Mouse (Mus musculus): ENCODE measurements around the gene Pgm1. TPM values are rescaled to one million over a fixed set of nuclear protein-coding genes. Genes with fewer than 3 reads are reported as not detected.

Pgm1 gene
- total and polyA plus RNA-seq, 3 experiments, result 54.0 to 97.9 (median 95.7) TPM

DNA sequence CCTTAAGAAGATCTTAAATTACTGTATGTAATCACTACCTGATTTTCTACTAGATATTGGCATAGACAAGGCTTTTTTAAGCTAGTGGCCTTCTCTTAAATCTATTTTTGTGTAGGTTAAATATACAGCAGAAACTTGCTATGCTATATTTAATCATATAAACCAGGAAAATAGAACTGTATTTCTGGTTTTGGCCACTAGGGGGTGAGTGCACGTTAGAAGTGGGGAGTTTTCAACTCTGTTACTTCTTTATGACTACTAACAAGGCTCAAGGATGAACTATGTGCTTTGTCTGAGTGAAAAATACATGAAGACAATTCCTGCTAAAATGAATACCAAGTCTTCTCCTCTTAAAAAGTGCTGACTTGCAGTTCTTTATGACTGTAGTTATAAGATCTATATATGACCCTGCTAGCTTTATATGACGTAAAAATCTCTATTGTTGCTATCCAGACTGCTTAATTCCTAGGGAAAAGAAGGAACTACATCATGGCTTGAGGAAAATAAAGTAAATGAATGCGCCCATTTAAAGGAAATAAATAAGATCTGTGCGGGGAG is 15.2 kb upstream of the Pgm1 start:
- Histone ChIP-seq H3K4me3 (replicated peaks in 1 of 3; ENCODE audit: low read depth in 2 of 3, low read length in 2 of 3, poor library complexity in 1 of 3) (no peak overlapping the region), H3K79me2 (replicated peaks; ENCODE audit: control insufficient read depth, extremely low read depth, insufficient read depth, poor library complexity, severe bottlenecking) (no peaks in the 10 kb centered on the region), H3K36me3 (replicated peaks in 1 of 2; ENCODE audit: control insufficient read depth in 1 of 2, insufficient read depth in 1 of 2, low read length in 1 of 2) (peaks cover 6 to 19% of the 10 kb centered on the region in 2 experiments), H3K27ac (ENCODE audit: insufficient read depth, low read depth) (no peak overlapping the region), H3K27me3 (replicated peaks) (no peaks in the 10 kb centered on the region), H3K4me1 (ENCODE audit: control insufficient read depth in 1 of 2, insufficient read depth in 2 of 2) (no peaks in the 10 kb centered on the region), H3K9me3 (replicated peaks; ENCODE audit: low read length) (no peaks in the 10 kb centered on the region), H3K9ac (ENCODE audit: insufficient read depth, low read depth) (no peak overlapping the region), H3K4me2 (ENCODE audit: insufficient read depth, low read depth, poor library complexity, severe bottlenecking) (no peak overlapping the region)
- dilution Hi-C loops (cut with MboI; ENCODE audit: extremely low pct_ligation_motif_present, extremely low pct_unique_long_range_greater_than_20kb, low sequenced_read_pairs), result no loop called here
- in situ Hi-C loops (cut with MboI; ENCODE audit: low pct_ligation_motif_present, low pct_unique_long_range_greater_than_20kb, low sequenced_read_pairs), result no loop called here
- peak; percentile 48 for DNase-seq (ENCODE audit: extremely low read depth)
- TF ChIP-seq E2F4 (IDR thresholded peaks at IDR 0.05; ENCODE audit: insufficient replicate concordance, low read depth, low read length) (no peak), ZKSCAN1 (IDR thresholded peaks at IDR 0.05; ENCODE audit: borderline replicate concordance, low read depth, low read length) (no peak), GABPA (IDR thresholded peaks at IDR 0.05; ENCODE audit: insufficient replicate concordance, low read depth, low read length) (no peak), JUND (conservative IDR thresholded peaks at IDR 0.05; ENCODE audit: low read depth, low read length) (no peak), ELF1 (IDR thresholded peaks at IDR 0.05; ENCODE audit: low read depth, low read length) (no peak), TBP (conservative IDR thresholded peaks at IDR 0.05; ENCODE audit: low read depth, low read length) (no peak), UBTF (IDR thresholded peaks at IDR 0.05; ENCODE audit: low read depth, low read length) (no peak), JUN (IDR thresholded peaks at IDR 0.05; ENCODE audit: insufficient read depth, low read depth, low read length) (no peak), KAT2A (IDR thresholded peaks at IDR 0.05; ENCODE audit: insufficient replicate concordance, low read length) (no peak), USF1 (IDR thresholded peaks at IDR 0.05; ENCODE audit: low read depth, low read length) (no peak), TCF12 (IDR thresholded peaks at IDR 0.05; ENCODE audit: low read depth, low read length) (no peak), MEF2A (IDR thresholded peaks at IDR 0.05; ENCODE audit: borderline replicate concordance, low read depth, low read length) (peak; percentile 24; the same call in 1 of the 2 replicates), EP300 (IDR thresholded peaks at IDR 0.05; ENCODE audit: low read length) (no peak), POLR2A (IDR thresholded peaks at IDR 0.05; ENCODE audit: low read depth, low read length) (no peak), MYC (IDR thresholded peaks at IDR 0.05; ENCODE audit: low read depth, low read length) (peak; percentile 51; the same call in 1 of the 2 replicates), ETS1 (conservative IDR thresholded peaks at IDR 0.05; ENCODE audit: low read depth, low read length) (no peak), POLR2AphosphoS2 (IDR thresholded peaks at IDR 0.05; ENCODE audit: low read depth, low read length) (no peak), CHD1 (IDR thresholded peaks at IDR 0.05; ENCODE audit: low read depth, low read length) (no peak), IRF4 (IDR thresholded peaks at IDR 0.05; ENCODE audit: low read depth, low read length) (no peak), MAX (IDR thresholded peaks at IDR 0.05; ENCODE audit: low read length) (no peak), ZNF384 (IDR thresholded peaks at IDR 0.05; ENCODE audit: low read depth, low read length) (no peak), SIN3A (IDR thresholded peaks at IDR 0.05; ENCODE audit: low read length) (no peak), MXI1 (IDR thresholded peaks at IDR 0.05; ENCODE audit: low read depth, low read length) (no peak), SMC3 (IDR thresholded peaks at IDR 0.05; ENCODE audit: low read depth, low read length) (peak; percentile 65), ZMIZ1 (IDR thresholded peaks at IDR 0.05; ENCODE audit: low read depth, low read length) (no peak), CTCF (conservative IDR thresholded peaks at IDR 0.05 in 1 of 2, IDR thresholded peaks at IDR 0.05 in 1 of 2; ENCODE audit: low read depth in 2 of 2, low read length in 2 of 2) (peak in 1 of 2 experiments; percentile 74; a peak in 3 of 4 replicates), CHD2 (IDR thresholded peaks at IDR 0.05; ENCODE audit: low read length) (no peak), NELFE (IDR thresholded peaks at IDR 0.05; ENCODE audit: low read depth, low read length) (no peak), BHLHE40 (IDR thresholded peaks at IDR 0.05; ENCODE audit: low read depth, low read length) (0 out of 2 replicates have a peak, but pooled peaks have one; percentile 10), RAD21 (IDR thresholded peaks at IDR 0.05; ENCODE audit: low read depth, low read length) (peak; percentile 74), RCOR1 (conservative IDR thresholded peaks at IDR 0.05; ENCODE audit: low read depth, low read length) (no peak), MAFK (IDR thresholded peaks at IDR 0.05; ENCODE audit: insufficient replicate concordance, low read length) (peak; percentile 70; the same call in 1 of the 2 replicates), MAZ (IDR thresholded peaks at IDR 0.05; ENCODE audit: low read depth, low read length) (0 out of 2 replicates have a peak, but pooled peaks have one; percentile 38), USF2 (conservative IDR thresholded peaks at IDR 0.05; ENCODE audit: low read depth, low read length) (no peak), HCFC1 (IDR thresholded peaks at IDR 0.05; ENCODE audit: low read depth, low read length) (no peak), PAX5 (IDR thresholded peaks at IDR 0.05; ENCODE audit: low read length) (no peak), NRF1 (IDR thresholded peaks at IDR 0.05; ENCODE audit: low read depth, low read length) (no peak), ZC3H11A (IDR thresholded peaks at IDR 0.05; ENCODE audit: low read depth, low read length) (no peak)
